Mouse (Mus musculus): ENCODE data around the gene Entpd2. TPM values are rescaled to one million over a fixed set of nuclear protein-coding genes. Genes with fewer than 3 reads are reported as not detected.

The Entpd2 gene
- total RNA-seq, 2 experiments from 2014 or later: 14.7 to 17.5 TPM

GRCm38 (mm10) chr2:25425481-25425880 is 29.8 kb downstream of the Entpd2 start:
- intact Hi-C loops (cut with DNase I): loop anchor here (5.0 kb wide), 1 partner anchor 72 kb away; no protein-coding TSS in a partner anchor
- DNase-seq (ENCODE audit: low spot score in 2 of 2): no peak

GRCm38 (mm10) chr2:25426721-25427191 is 31.1 kb downstream of the Entpd2 start:
- intact Hi-C loops (cut with DNase I): loop anchor here (1.0 to 5.0 kb wide), 3 partner anchors 23 to 71 kb away; no protein-coding TSS in a partner anchor
- peak; percentile 69 to 79 for DNase-seq (ENCODE audit: low spot score in 2 of 2)

GRCm38 (mm10) chr2:25427256-25427655 is 31.6 kb downstream of the Entpd2 start:
- DNase-seq (ENCODE audit: low spot score in 2 of 2): no peak
- intact Hi-C loops (cut with DNase I): loop anchor here (1.0 to 5.0 kb wide), 3 partner anchors 24 to 70 kb away; no protein-coding TSS in a partner anchor

GRCm38 (mm10) chr2:25428442-25429236 is 33.0 kb downstream of the Entpd2 start, which contains the start of gene Abca2:
Abca2 (plus strand) TSS chr2:25428703.
- intact Hi-C loops (cut with DNase I): loop anchor here (5.0 kb wide), 1 partner anchor 69 kb away; no protein-coding TSS in a partner anchor
- peak; percentile 98 for DNase-seq (ENCODE audit: low spot score in 2 of 2)

GRCm38 (mm10) chr2:25429435-25430180 is 33.9 kb downstream of the Entpd2 start:
- DNase-seq (ENCODE audit: low spot score in 2 of 2): peak in 1 of 2 experiments; percentile 24
- intact Hi-C loops (cut with DNase I): loop anchor here (5.0 kb wide), 1 partner anchor 68 kb away; no protein-coding TSS in a partner anchor

- peak in 1 of 2 experiments; percentile 22 for DNase-seq (ENCODE audit: low spot score in 2 of 2)
- intact Hi-C loops (cut with DNase I): no loop called here
Observed at GRCm38 (mm10) chr2:25430395-25431233, 34.9 kb downstream of the Entpd2 start.

- no peak for DNase-seq (ENCODE audit: low spot score in 2 of 2)
- intact Hi-C loops (cut with DNase I): no loop called here
Observed at GRCm38 (mm10) chr2:25431308-25431855, 35.7 kb downstream of the Entpd2 start.

- intact Hi-C loops (cut with DNase I): no loop called here
- no peak for DNase-seq (ENCODE audit: low spot score in 2 of 2)
Observed at GRCm38 (mm10) chr2:25432326-25433098, 36.8 kb downstream of the Entpd2 start.

GRCm38 (mm10) chr2:25433101-25433500 is 37.4 kb downstream of the Entpd2 start:
- DNase-seq (ENCODE audit: low spot score in 2 of 2): no peak

GRCm38 (mm10) chr2:25434292-25434691 is 38.6 kb downstream of the Entpd2 start:
- DNase-seq (ENCODE audit: low spot score in 2 of 2): no peak
- intact Hi-C loops (cut with DNase I): no loop called here

More at GRCm38 (mm10) chr2:25433101-25433500, 37.4 kb downstream of the Entpd2 start:
- intact Hi-C loops (cut with DNase I): no loop called here

- no peak for DNase-seq (ENCODE audit: low spot score in 2 of 2)
- intact Hi-C loops (cut with DNase I): no loop called here
Observed at GRCm38 (mm10) chr2:25436286-25436820, 40.7 kb downstream of the Entpd2 start.

- intact Hi-C loops (cut with DNase I): no loop called here
Observed at GRCm38 (mm10) chr2:25441067-25441466, 45.4 kb downstream of the Entpd2 start.

GRCm38 (mm10) chr2:25442682-25443081 is 47.0 kb downstream of the Entpd2 start:
- intact Hi-C loops (cut with DNase I): no loop called here
- no peak for DNase-seq (ENCODE audit: low spot score in 2 of 2)

More at GRCm38 (mm10) chr2:25441067-25441466, 45.4 kb downstream of the Entpd2 start:
- no peak for DNase-seq (ENCODE audit: low spot score in 2 of 2)

Small RNAs within 50 kb of the gene (microRNA-seq; reads per million reads assigned to microRNA genes)
- gene Mir3087: 6.1 to 6.6 reads per million in 2 experiments

Other genes with a start within 250 kb of the Entpd2 start
- gene Nrarp, start 215.1 kb upstream of the Entpd2 start, total RNA-seq (2021): 10 to 100 TPM; 38.6 to 44.9 TPM
- gene Tor4a, start 199.0 kb upstream of the Entpd2 start, total RNA-seq (2021): 1 to 10 TPM; 1.7 to 2.6 TPM
- gene Nelfb, start 184.4 kb upstream of the Entpd2 start, total RNA-seq (2021): 10 to 100 TPM; 49.9 to 52.1 TPM
- gene Stpg3, start 181.2 kb upstream of the Entpd2 start, total RNA-seq (2021): under 1 TPM; 0.27 to 0.44 TPM
- not detected for gene Fam166a, start 177.1 kb upstream of the Entpd2 start, total RNA-seq (2021)
- gene Tubb4b, start 171.2 kb upstream of the Entpd2 start, total RNA-seq (2021): 100 to 1,000 TPM; 478 to 505 TPM
- gene Slc34a3, start 161.5 kb upstream of the Entpd2 start, total RNA-seq (2021): not detected
- gene Rnf224, start 159.1 kb upstream of the Entpd2 start, total RNA-seq (2021): not detected
- 100 to 1,000 TPM; 220 to 242 TPM for gene Rnf208, start 153.6 kb upstream of the Entpd2 start, total RNA-seq (2021)
- under 1 TPM in 1 of 2 experiments, not detected in 1; 0.79 TPM for gene Cysrt1, start 153.4 kb upstream of the Entpd2 start, total RNA-seq (2021)
- 1 to 10 TPM; 2.3 to 2.8 TPM for gene AL732309.1, start 149.0 kb upstream of the Entpd2 start, total RNA-seq (2021)
- 10 to 100 TPM; 35.3 to 41.3 TPM for gene Tmem203, start 140.4 kb upstream of the Entpd2 start, total RNA-seq (2021)
- 10 to 100 TPM; 14.2 to 15.7 TPM for gene Tprn, start 133.3 kb upstream of the Entpd2 start, total RNA-seq (2021)
- 10 to 100 TPM; 70.9 to 72.1 TPM for gene Ssna1, start 123.4 kb upstream of the Entpd2 start, total RNA-seq (2021)
- 10 to 100 TPM; 69.8 to 73.2 TPM for gene Anapc2, start 123.4 kb upstream of the Entpd2 start, total RNA-seq (2021)
- gene Tmem210, start 107.7 kb upstream of the Entpd2 start, total RNA-seq (2021): not detected
- not detected for gene Lrrc26, start 106.0 kb upstream of the Entpd2 start, total RNA-seq (2021)
- gene Grin1, start 76.7 kb upstream of the Entpd2 start, total RNA-seq (2021): 100 to 1,000 TPM; 477 to 493 TPM
- gene Man1b1, start 63.5 kb upstream of the Entpd2 start, total RNA-seq (2021): 10 to 100 TPM; 57.2 to 59.0 TPM
- 10 to 100 TPM; 28.0 to 31.6 TPM for gene Dpp7, start 39.5 kb upstream of the Entpd2 start, total RNA-seq (2021)
- 10 to 100 TPM; 12.2 to 14.8 TPM for gene Uap1l1, start 30.2 kb upstream of the Entpd2 start, total RNA-seq (2021)
- 1 to 10 TPM; 6.2 to 7.0 TPM for gene Sapcd2, start 23.6 kb upstream of the Entpd2 start, total RNA-seq (2021)
- gene Npdc1, start 3.5 kb downstream of the Entpd2 start, total RNA-seq (2021): 100 to 1,000 TPM; 366 to 370 TPM
- gene Fut7, start 27.4 kb downstream of the Entpd2 start, total RNA-seq (2021): under 1 TPM; 0.26 to 0.27 TPM
- 100 to 1,000 TPM; 137 to 152 TPM for gene Abca2, start 32.8 kb downstream of the Entpd2 start, total RNA-seq (2021)
- 1 to 10 TPM in 1 of 2 experiments, under 1 TPM in 1; 0.59 to 1.2 TPM for gene Clic3, start 61.0 kb downstream of the Entpd2 start, total RNA-seq (2021)
- gene Paxx, start 65.2 kb downstream of the Entpd2 start, total RNA-seq (2021): 10 to 100 TPM; 64.1 to 66.3 TPM
- 1,000 to 10,000 TPM; 1,462 to 1,765 TPM for gene Ptgds, start 74.2 kb downstream of the Entpd2 start, total RNA-seq (2021)
- not detected for gene Lcn12, start 98.0 kb downstream of the Entpd2 start, total RNA-seq (2021)
- gene Fbxw5, start 104.9 kb downstream of the Entpd2 start, total RNA-seq (2021): 100 to 1,000 TPM; 141 to 142 TPM
- 1 to 10 TPM in 1 of 2 experiments, under 1 TPM in 1; 0.59 to 1.6 TPM for gene C8g, start 105.8 kb downstream of the Entpd2 start, total RNA-seq (2021)
- 1 to 10 TPM; 9.1 to 9.5 TPM for gene Traf2, start 151.1 kb downstream of the Entpd2 start, total RNA-seq (2021)
- gene Edf1, start 162.0 kb downstream of the Entpd2 start, total RNA-seq (2021): 100 to 1,000 TPM; 190 to 202 TPM
- gene Mamdc4, start 179.0 kb downstream of the Entpd2 start, total RNA-seq (2021): 1 to 10 TPM; 1.8 to 2.1 TPM
- gene Phpt1, start 179.3 kb downstream of the Entpd2 start, total RNA-seq (2021): 100 to 1,000 TPM in 1 of 2 experiments, 10 to 100 TPM in 1; 93.5 to 105 TPM
- gene Ajm1, start 185.9 kb downstream of the Entpd2 start, total RNA-seq (2021): 100 to 1,000 TPM; 123 to 129 TPM
- gene Rabl6, start 212.6 kb downstream of the Entpd2 start, total RNA-seq (2021): 100 to 1,000 TPM; 117 to 118 TPM
- not detected for gene Ccdc183, start 221.8 kb downstream of the Entpd2 start, total RNA-seq (2021)
- gene Tmem141, start 226.1 kb downstream of the Entpd2 start, total RNA-seq (2021): 10 to 100 TPM; 27.2 to 27.7 TPM
- 1 to 10 TPM in 1 of 2 experiments, under 1 TPM in 1; 0.72 to 1.1 TPM for gene Fcna, start 232.2 kb downstream of the Entpd2 start, total RNA-seq (2021)

Data from left cerebral cortex, postnatal 14 days (tissue).